Mouse (Mus musculus) testis, adult 2 months (tissue): ENCODE results near the gene Cfap44. TPM values are rescaled to one million over a fixed set of nuclear protein-coding genes. Genes with fewer than 3 reads are reported as not detected.

Source experiments
- H3K27ac ChIP-seq: fragments of 200-500 bp; 2 replicates; pipeline ENCODE4 v1.5.1; 2012; ENCODE audit warnings: low read depth, low read length; ENCODE audit not compliant: control insufficient read depth, insufficient read depth
- H3K27me3 ChIP-seq: fragments of 200-500 bp; 2 replicates; pipeline ENCODE4 v1.6.1; 2012; ENCODE audit warnings: mild to moderate bottlenecking, low read length, moderate library complexity; ENCODE audit not compliant: control insufficient read depth, insufficient read depth
- H3K36me3 ChIP-seq: fragments of 200-500 bp; 2 replicates; pipeline ENCODE4 v1.6.1; 2012; ENCODE audit warnings: mild to moderate bottlenecking, low read length; ENCODE audit not compliant: control insufficient read depth, insufficient read depth
- H3K4me1 ChIP-seq: fragments of 200-500 bp; 2 replicates; pipeline ENCODE4 v1.6.1; 2012; ENCODE audit warnings: low read length; ENCODE audit not compliant: control insufficient read depth, insufficient read depth
- H3K4me3 ChIP-seq: fragments of 200-500 bp; 2 replicates; pipeline ENCODE4 v1.5.1; 2012; ENCODE audit warnings: low read depth, mild to moderate bottlenecking, low read length, moderate library complexity, mixed read lengths; ENCODE audit not compliant: control insufficient read depth
- CTCF ChIP-seq: fragments of 200-500 bp; IDR thresholded peaks from 2 replicates; pipeline ENCODE4 v1.5.1; 2012; ENCODE audit warnings: low read depth, mild to moderate bottlenecking, inconsistent platforms, low read length, moderate library complexity; ENCODE audit not compliant: control insufficient read depth, insufficient read depth, insufficient replicate concordance
- POLR2A ChIP-seq: fragments of 200-500 bp; IDR thresholded peaks from 2 replicates; pipeline ENCODE4 v1.6.1; 2012; ENCODE audit warnings: low read depth, mild to moderate bottlenecking, inconsistent platforms, low read length, moderate library complexity; ENCODE audit not compliant: control insufficient read depth
- polyA plus RNA-seq: library from polyadenylated mRNA; depleted of rRNA; stranded (reverse); fragments of >200 nt; gene quantifications from 2 replicates; pipeline ENCODE4 v1.2.3, GENCODE M21; 2012; rRNA removed

Gene Cfap44
- 18.7 and 20.3 TPM in 2 replicates for polyA plus RNA-seq

DNA sequence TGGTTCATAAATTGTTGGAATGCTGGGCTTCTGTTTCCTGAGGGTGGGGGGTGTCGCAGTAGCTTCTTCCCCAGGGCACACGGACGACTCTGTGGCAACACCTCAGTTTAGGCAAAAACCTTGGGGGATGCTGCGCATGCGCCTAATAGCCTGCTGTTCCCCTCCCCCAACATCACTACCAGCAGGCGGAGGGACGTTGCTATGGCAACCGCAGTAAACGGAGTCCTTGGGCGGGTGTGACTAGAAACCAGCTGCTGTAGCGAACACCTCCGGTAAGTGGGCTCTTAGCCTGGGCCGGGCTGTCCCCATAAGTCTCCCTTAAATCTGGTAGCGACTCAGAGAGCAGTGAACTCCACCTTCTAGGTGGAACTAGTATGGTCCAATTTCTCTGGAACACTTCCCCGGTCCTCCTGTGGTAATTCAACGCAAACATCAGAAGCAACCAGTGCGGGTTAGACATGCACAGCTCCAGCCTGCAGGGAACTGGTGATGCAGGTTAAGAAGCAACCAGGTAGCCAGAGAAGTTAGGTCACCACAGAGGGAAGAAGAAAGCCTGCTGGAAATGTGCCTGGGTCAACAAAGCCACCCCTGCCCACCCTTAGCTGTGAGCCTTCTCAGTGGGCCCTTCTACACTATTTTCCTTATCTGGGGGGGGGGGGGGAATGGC, at the start of gene Cfap44:
TSS of gene Cfap44 (plus strand) at position 220 of the 667 bp plus-strand sequence.
- Histone ChIP-seq H3K4me1 (peaks cover 14% of the 10 kb centered on the region), H3K27ac (peak within 1 kb of the TSS; percentile 85), H3K36me3 (no peaks in the 10 kb centered on the region), H3K27me3 (no peaks in the 10 kb centered on the region), H3K4me3 (peak within 1 kb of the TSS; percentile 87)
- no peak; the same call in 1 of the 2 replicates for TF ChIP-seq CTCF
- peak; percentile 88 for TF ChIP-seq POLR2A

DNA sequence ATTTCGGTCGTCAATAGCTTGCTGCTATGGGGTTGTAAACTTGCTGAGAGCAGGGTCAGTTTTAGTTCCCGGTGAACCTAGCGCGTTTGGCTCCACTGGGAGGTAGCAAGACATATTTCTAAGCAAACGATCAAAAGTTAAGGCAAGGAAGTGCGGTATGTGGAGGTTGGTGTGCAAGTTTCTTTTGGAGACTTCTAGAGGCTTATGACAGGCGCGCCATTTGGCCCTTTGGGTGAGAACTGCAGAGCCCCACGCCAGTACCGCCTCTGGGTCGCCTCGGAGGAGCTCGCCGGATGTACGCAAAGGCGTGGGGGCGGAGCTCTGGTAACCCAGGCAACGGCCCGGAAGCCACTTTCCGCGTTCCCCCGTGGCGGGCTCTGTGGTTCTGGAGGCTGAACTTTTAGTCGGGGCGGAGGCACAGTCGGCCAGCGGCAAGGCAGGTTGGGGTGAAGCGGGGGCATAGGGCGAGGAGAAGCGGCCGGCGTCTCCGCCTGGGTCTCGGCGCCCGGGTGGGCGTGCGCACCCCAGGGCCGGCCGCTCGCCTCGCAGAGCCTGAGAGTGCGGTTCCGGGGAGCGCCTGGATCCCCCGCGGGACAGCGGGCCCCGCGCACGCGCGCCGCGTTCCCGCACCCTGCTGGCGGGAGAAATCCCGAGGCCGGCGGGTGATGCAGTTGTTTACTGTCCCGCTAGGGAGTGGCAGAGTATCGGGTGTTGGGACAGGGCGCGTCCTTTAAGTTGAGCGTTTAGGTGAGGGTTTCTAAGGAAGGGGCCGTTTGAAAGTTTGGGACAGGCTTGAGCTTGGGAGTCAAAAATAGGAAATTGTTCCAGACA, 47.3 kb upstream of the Cfap44 start, which contains the start of gene Spice1:
TSS of gene Spice1 (plus strand) at position 51 of the 831 bp plus-strand sequence.
- Histone ChIP-seq H3K27me3 (no peaks in the 10 kb centered on the region), H3K36me3 (no peaks in the 10 kb centered on the region), H3K27ac (peak within 1 kb of the TSS; percentile 82), H3K4me1 (no peaks in the 10 kb centered on the region), H3K4me3 (peak within 1 kb of the TSS; percentile 92)
- TF ChIP-seq POLR2A (peak; percentile 85), CTCF (peak; percentile 31; the same call in 1 of the 2 replicates)

DNA sequence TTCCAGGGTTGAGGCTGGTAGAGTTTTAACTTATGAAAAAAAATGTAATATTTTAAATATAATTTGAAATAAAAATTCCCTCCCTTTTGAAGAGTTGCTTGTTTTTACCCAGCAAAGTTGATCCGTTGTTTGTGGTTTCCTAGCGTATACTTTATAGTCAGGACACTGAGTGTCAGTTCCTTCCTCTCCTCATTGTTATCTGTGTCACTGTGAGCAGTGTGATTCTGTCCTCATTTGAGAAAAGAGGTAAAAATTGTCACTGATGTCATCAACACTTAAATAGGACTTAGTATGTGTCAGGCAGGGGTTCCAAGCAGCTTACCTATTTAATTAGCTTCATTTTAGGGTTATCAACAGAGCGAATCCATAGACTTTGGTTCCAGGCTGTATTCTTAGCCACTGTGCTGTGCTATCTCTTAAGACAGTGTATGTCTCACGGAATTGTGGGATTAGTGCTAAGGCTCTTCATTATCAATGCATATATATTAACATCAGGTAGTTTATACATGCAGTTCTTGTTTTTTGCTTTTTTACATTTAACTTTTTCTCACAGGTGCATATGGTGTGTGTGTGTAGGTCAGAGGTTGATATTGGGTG, 44.7 kb upstream of the Cfap44 start:
- no peak overlapping the region for H3K27ac ChIP-seq
- TF ChIP-seq CTCF (no peak), POLR2A (no peak)
- H3K4me1 ChIP-seq = no peaks in the 10 kb centered on the region
- H3K36me3 ChIP-seq = no peaks in the 10 kb centered on the region
- H3K4me3 ChIP-seq = no peak overlapping the region
- no peaks in the 10 kb centered on the region for H3K27me3 ChIP-seq

DNA sequence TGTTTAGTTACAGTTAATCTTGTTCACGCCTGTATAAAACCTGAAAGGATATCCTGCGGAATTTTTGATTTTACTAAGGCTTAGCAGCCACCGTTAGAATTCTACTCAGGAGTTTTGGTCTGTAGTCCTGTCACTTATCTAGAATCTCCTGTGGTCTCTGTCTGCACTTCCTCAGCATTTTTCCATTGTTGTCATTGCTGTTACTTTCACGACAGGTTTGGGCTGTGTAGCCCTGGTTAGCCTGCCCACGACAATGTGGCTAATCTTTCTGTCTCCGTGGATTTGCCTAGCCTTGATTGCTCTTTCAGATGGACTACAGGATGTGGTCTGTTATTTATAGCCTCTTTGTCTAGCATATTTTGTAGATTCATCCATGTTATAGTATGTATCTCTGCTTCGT, 38.3 kb upstream of the Cfap44 start:
- no peaks in the 10 kb centered on the region for H3K27me3 ChIP-seq
- H3K4me3 ChIP-seq = no peak overlapping the region
- no peak for TF ChIP-seq POLR2A
- TF ChIP-seq CTCF = no peak
- no peaks in the 10 kb centered on the region for H3K36me3 ChIP-seq
- H3K27ac ChIP-seq = no peak overlapping the region
- H3K4me1 ChIP-seq = no peaks in the 10 kb centered on the region

DNA sequence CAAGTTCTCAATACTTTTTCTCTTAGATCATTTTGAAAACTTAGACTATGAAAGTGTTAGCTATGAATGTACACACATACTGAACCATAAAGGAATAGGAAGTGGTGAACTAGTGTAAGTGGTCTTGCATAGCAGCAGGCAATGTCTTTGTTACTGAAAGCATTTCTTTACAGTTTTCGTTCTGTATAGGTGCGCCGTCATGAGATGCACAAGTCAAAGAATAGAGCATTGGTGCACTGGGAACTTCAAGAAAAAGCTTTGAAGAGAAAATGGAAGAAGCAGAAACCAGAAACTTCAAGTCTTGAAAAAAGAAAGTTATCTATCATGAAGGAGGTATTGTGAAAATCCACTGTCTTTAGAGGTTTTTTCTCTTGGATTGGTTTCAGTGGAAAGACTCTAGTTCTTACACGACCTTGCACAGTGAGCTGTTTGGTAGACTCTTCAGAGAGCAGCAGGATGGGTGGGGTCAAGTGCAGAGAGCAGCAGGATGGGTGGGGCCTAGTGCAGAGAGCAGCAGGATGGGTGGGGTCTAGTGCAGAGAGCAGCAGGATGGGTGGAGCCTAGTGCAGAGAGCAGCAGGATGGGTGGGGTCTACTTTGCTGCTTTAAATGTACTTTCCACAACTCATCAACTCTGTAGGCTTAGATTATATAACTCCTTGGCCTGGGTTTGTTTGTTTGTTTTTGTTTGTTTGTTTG, 36.9 kb upstream of the Cfap44 start:
- Histone ChIP-seq H3K4me1 (no peaks in the 10 kb centered on the region), H3K27me3 (no peaks in the 10 kb centered on the region), H3K27ac (no peak overlapping the region), H3K36me3 (no peaks in the 10 kb centered on the region), H3K4me3 (no peak overlapping the region)
- TF ChIP-seq CTCF = no peak
- no peak for TF ChIP-seq POLR2A

DNA sequence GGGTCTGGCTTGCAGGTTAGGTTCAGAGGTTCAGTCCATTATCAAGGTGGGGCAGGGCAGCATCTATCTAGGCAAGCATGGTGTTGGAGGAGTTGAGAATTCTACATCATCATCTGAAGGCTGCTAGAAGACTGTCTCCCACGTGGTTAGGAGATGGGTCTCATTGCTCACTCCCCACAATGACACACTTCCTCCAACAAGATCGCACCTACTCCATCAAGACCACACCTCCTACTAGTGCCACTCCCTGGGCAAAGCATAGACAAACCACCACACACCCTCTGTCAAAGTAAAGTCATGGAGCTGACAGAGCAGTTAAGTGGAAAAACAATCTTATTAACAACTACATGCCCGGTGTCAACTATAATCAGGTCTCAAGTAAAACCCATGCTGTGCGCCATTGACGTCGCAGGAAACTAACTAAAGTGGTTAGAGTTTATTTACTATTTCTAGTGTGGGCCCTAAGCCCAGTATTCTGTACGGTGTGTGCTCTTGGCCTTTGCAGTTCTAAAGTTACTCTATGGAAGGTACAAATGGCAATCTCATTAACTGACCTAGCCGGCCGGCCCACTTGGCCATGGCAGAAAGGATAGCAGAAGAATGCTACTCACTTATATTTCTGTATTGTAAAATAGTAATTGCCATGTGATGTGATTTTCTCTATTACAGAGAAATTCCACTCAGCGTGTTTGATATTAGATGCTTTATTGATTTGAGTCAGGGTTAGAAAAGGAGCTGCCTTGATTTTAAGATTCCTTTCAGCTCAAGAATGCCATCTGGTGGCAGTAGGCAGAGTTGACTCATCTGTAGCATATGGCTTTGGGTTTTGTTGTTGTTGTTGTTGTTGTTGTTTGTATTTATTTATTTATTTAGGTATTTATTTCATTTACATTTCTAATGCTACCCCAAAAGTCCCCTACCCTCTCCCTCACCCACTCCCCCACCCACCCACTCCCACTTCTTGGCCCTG, 32.4 kb upstream of the Cfap44 start:
- TF ChIP-seq POLR2A (no peak), CTCF (no peak)
- H3K4me1 ChIP-seq = no peaks in the 10 kb centered on the region
- H3K36me3 ChIP-seq = no peaks in the 10 kb centered on the region
- no peak overlapping the region for H3K27ac ChIP-seq
- no peaks in the 10 kb centered on the region for H3K27me3 ChIP-seq
- H3K4me3 ChIP-seq = no peak overlapping the region
